Mouse (Mus musculus): ENCODE results near the gene A530032D15Rik. TPM values are rescaled to one million over a fixed set of nuclear protein-coding genes. Genes with fewer than 3 reads are reported as not detected.
"Not testable (repeated sequence)": the region's sequence is repeated elsewhere in the genome, so short reads cannot be mapped to it uniquely, and the experiment has no call there.

The A530032D15Rik gene
- polyA plus RNA-seq, 1 experiment: not detected

DNA sequence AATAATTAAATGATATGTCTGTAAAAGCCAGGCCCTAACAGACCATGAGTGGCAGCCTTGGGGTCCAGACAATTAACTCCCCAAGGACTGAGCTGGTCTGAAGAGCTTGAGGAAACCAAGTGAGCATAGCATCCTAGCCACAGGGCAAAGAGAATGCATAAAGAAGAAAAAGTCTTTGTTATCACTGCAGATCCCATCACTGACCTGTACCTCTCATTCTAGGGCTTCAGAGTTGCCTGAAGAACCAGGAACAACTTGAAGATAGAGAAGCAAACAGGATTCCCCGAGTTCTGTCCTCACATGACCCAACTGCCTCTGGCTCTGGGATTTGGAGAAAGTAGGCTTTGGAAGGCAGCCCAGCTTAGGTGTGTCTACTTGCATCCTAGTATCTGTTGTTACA is 9.8 kb downstream of the A530032D15Rik start, which contains the start of gene Gm10553:
TSS of gene Gm10553 (plus strand) at position 301 of the 400 bp plus-strand sequence.
- WGBS: 61% methylated on average over 1 of the region's 1 CpGs
- H3K4me1 ChIP-seq (ENCODE audit: control insufficient read depth, insufficient read depth, low read length); H3K27ac ChIP-seq (ENCODE audit: insufficient read depth, low read depth, low read length); H3K4me3 ChIP-seq (ENCODE audit: insufficient read depth, low read depth, low read length): not testable (repeated sequence)

DNA sequence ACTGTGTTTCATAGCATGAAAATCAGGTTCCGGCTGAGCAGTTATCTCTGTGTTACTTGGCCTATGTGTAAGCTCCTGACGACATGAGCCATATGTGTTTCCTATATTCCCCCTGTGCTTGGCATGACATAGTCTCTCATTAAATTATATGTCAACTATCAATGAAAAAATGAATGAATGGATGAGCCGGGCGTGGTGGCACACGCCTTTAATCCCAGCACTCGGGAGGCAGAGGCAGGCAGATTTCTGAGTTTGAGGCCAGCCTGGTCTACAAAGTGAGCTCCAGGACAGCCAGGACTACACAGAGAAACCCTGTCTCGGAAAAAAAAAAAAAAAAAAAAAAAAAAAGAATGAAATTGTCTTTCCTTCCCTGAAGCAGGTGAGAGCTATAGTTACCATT is 10.6 kb downstream of the A530032D15Rik start:
- 81% methylated on average over 7 of the region's 7 CpGs for WGBS
- not testable (repeated sequence) for H3K27ac ChIP-seq (ENCODE audit: insufficient read depth, low read depth, low read length); H3K4me3 ChIP-seq (ENCODE audit: insufficient read depth, low read depth, low read length); H3K4me1 ChIP-seq (ENCODE audit: control insufficient read depth, insufficient read depth, low read length)

- not testable (repeated sequence) for H3K4me1 ChIP-seq (ENCODE audit: control insufficient read depth, insufficient read depth, low read length); H3K4me3 ChIP-seq (ENCODE audit: insufficient read depth, low read depth, low read length); H3K27ac ChIP-seq (ENCODE audit: insufficient read depth, low read depth, low read length)
- WGBS: 82% methylated on average over 7 of the region's 7 CpGs
Observed at GRCm38 (mm10) chr1:85093011-85093572, 16.6 kb downstream of the A530032D15Rik start.

GRCm38 (mm10) chr1:85092169-85092568 is 17.5 kb downstream of the A530032D15Rik start:
- H3K4me1 ChIP-seq (ENCODE audit: control insufficient read depth, insufficient read depth, low read length); H3K4me3 ChIP-seq (ENCODE audit: insufficient read depth, low read depth, low read length); H3K27ac ChIP-seq (ENCODE audit: insufficient read depth, low read depth, low read length): not testable (repeated sequence)
- 36% methylated on average over 1 of the region's 3 CpGs for WGBS

DNA sequence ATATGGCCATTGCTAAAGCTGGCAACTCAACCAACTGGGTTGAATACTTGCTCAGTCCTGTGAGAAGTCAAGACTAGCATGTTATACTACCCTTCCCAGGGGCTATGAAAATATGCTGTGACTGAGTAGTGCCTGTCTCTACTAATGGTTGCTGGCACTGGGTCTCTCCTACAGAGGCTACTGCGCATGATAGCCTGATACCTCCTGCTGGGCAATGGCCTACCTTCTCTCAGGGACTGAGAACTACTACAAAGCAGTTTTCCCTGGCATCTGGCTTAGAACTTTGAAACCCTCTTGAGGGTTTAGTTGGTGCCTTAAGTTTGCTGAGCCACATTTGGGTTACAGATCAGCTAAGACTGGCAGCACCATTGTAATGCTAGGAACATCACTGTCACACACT is 23.4 kb downstream of the A530032D15Rik start:
- not testable (repeated sequence) for H3K4me3 ChIP-seq (ENCODE audit: insufficient read depth, low read depth, low read length); H3K4me1 ChIP-seq (ENCODE audit: control insufficient read depth, insufficient read depth, low read length); H3K27ac ChIP-seq (ENCODE audit: insufficient read depth, low read depth, low read length)
- 71% methylated on average over 1 of the region's 1 CpGs for WGBS

DNA sequence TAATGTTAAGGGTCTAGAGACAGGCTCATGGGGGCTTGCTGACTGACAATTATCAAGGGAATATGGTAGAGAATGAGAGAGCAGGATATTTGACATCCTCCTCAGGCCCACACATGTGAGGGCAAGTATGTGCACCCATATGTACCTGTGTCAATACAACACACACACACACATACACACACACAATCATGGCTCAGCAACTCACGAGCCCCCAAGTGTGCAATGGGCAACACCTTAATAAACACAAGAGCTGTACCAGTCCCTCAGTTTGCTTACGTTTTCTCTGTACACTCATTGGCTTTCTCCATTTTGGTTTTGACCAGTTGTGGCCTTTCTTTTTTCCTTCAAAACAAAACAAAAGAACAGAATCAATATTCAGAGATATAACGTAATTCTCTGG is 24.9 kb downstream of the A530032D15Rik start:
- not testable (repeated sequence) for H3K27ac ChIP-seq (ENCODE audit: insufficient read depth, low read depth, low read length); H3K4me1 ChIP-seq (ENCODE audit: control insufficient read depth, insufficient read depth, low read length); H3K4me3 ChIP-seq (ENCODE audit: insufficient read depth, low read depth, low read length)
- 61% methylated on average over 3 of the region's 3 CpGs for WGBS

DNA sequence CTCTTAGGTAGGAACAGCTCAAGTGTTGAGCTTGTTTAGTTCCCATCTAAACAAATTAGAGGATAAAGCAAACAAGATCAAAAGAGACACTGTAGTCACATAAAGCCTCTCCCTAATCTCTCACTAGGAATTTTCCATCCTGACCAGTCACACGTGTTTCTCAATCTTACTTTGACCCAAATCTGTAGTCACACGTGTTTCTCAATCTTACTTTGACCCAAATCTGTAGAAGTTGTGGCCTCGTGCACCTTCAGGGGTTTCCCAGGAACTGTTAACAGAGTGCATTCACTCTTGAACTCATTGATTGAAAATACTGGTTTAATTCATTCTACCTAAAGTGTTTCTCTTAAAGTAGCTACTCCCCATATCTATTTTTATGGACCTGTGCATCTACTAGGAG is 36.6 kb downstream of the A530032D15Rik start:
- 62% methylated on average over 3 of the region's 3 CpGs for WGBS
- not testable (repeated sequence) for H3K4me1 ChIP-seq (ENCODE audit: control insufficient read depth, insufficient read depth, low read length); H3K4me3 ChIP-seq (ENCODE audit: insufficient read depth, low read depth, low read length); H3K27ac ChIP-seq (ENCODE audit: insufficient read depth, low read depth, low read length)

- not testable (repeated sequence) for H3K27ac ChIP-seq (ENCODE audit: insufficient read depth, low read depth, low read length); H3K4me3 ChIP-seq (ENCODE audit: insufficient read depth, low read depth, low read length); H3K4me1 ChIP-seq (ENCODE audit: control insufficient read depth, insufficient read depth, low read length)
- 56% methylated on average over 3 of the region's 3 CpGs for WGBS
Observed at GRCm38 (mm10) chr1:85071690-85072089, 38.0 kb downstream of the A530032D15Rik start.

- not testable (repeated sequence) for H3K4me1 ChIP-seq (ENCODE audit: control insufficient read depth, insufficient read depth, low read length); H3K4me3 ChIP-seq (ENCODE audit: insufficient read depth, low read depth, low read length); H3K27ac ChIP-seq (ENCODE audit: insufficient read depth, low read depth, low read length)
- 83% methylated on average over 6 of the region's 6 CpGs for WGBS
Observed at GRCm38 (mm10) chr1:85035801-85036200, 73.9 kb downstream of the A530032D15Rik start.

DNA sequence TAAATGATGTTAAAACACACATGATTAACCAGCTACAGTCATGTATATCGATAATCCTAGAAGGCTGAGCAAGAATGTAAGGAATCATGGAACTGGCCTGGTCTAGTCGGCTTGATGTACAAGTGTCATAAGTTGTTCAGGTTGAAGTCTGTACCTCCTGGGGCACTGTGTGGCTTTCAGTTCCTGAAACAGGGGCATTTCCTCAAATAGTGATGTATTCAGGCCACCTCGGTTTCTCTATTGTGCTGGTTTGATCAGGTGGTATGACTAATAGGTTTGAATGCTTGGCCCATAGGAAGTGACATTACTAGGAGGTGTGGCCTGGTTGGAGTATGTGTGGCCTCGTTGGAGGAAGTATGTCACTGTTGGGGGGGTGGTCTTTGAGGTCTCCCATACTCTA is 75.3 kb downstream of the A530032D15Rik start:
- not testable (repeated sequence) for H3K4me3 ChIP-seq (ENCODE audit: insufficient read depth, low read depth, low read length); H3K4me1 ChIP-seq (ENCODE audit: control insufficient read depth, insufficient read depth, low read length); H3K27ac ChIP-seq (ENCODE audit: insufficient read depth, low read depth, low read length)
- WGBS: 74% methylated on average over 4 of the region's 4 CpGs

DNA sequence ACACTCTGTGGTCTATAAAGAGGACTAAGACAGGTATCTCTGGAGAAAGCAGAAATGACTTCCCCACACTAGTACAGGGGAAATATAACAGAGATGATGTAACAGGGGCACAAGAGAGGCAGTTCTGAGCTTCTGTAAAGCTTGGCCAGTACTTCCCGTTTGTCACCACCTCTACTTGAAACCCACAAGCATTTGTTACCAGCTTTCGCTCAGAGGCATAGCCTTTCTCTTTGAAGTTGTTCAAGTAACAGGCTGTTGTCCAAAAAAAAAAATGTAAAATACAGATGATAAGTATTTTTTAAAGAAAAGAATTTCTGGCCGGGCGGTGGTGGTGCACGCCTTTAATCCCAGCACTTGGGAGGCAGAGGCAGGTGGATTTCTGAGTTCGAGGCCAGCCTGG is 76.0 kb downstream of the A530032D15Rik start:
- H3K4me1 ChIP-seq (ENCODE audit: control insufficient read depth, insufficient read depth, low read length); H3K27ac ChIP-seq (ENCODE audit: insufficient read depth, low read depth, low read length); H3K4me3 ChIP-seq (ENCODE audit: insufficient read depth, low read depth, low read length): not testable (repeated sequence)
- WGBS: 96% methylated on average over 5 of the region's 6 CpGs

Other genes starting within 250 kb of the A530032D15Rik start
- gene Slc16a14, start 174.7 kb downstream of the A530032D15Rik start, polyA plus RNA-seq (2012; ENCODE audit: insufficient read depth, insufficient read length, low replicate concordance, missing spikeins): not detected in 2 replicates
- not detected in 2 replicates for gene Gm10553, start 9.7 kb downstream of the A530032D15Rik start, polyA plus RNA-seq (2012; ENCODE audit: insufficient read depth, insufficient read length, low replicate concordance, missing spikeins)
- not detected in 2 replicates for gene C130026I21Rik, start 160.7 kb upstream of the A530032D15Rik start, polyA plus RNA-seq (2012; ENCODE audit: insufficient read depth, insufficient read length, low replicate concordance, missing spikeins)

Data from olfactory bulb, adult 2 months (tissue).